Mouse (Mus musculus): ENCODE results near the gene Enpp6. TPM values are rescaled to one million over a fixed set of nuclear protein-coding genes. Genes with fewer than 3 reads are reported as not detected.

Gene Enpp6
- polyA plus RNA-seq, 1 experiment from 2014 or later, result 0.34 TPM

GRCm38 (mm10) chr8:46984647-46985046 lies 2.0 kb upstream of the Enpp6 start:
- H3K4me3 ChIP-seq (ENCODE audit: low read depth, low read length), result no peak overlapping the region
- no peaks in the 10 kb centered on the region for H3K36me3 ChIP-seq (ENCODE audit: control insufficient read depth, insufficient read depth)
- H3K9me3 ChIP-seq (replicated peaks; ENCODE audit: control insufficient read depth, low read length), result no peaks in the 10 kb centered on the region
- H3K4me2 ChIP-seq (ENCODE audit: low read depth, low read length), result no peak overlapping the region
- H3K4me1 ChIP-seq (ENCODE audit: control insufficient read depth, low read depth, low read length), result no peaks in the 10 kb centered on the region
- WGBS (ENCODE audit: insufficient replicate concordance), result 66% methylated on average over 11 of the region's 11 CpGs
- H3K9ac ChIP-seq (ENCODE audit: low read depth, low read length), result no peak overlapping the region
- no peak overlapping the region for H3K27ac ChIP-seq (ENCODE audit: low read length)
- no peak for ATAC-seq (ENCODE audit: low read depth)
- H3K27me3 ChIP-seq (ENCODE audit: control insufficient read depth, insufficient read depth, low read depth, low read length), result no peaks in the 10 kb centered on the region

GRCm38 (mm10) chr8:46988366-46988765 lies 1.7 kb downstream of the Enpp6 start:
- Histone ChIP-seq H3K9ac (ENCODE audit: low read depth, low read length) (no peak overlapping the region), H3K4me2 (ENCODE audit: low read depth, low read length) (no peak overlapping the region), H3K4me3 (ENCODE audit: low read depth, low read length) (no peak overlapping the region), H3K9me3 (replicated peaks; ENCODE audit: control insufficient read depth, low read length) (no peaks in the 10 kb centered on the region), H3K36me3 (ENCODE audit: control insufficient read depth, insufficient read depth) (no peaks in the 10 kb centered on the region), H3K4me1 (ENCODE audit: control insufficient read depth, low read depth, low read length) (no peaks in the 10 kb centered on the region), H3K27me3 (ENCODE audit: control insufficient read depth, insufficient read depth, low read depth, low read length) (no peaks in the 10 kb centered on the region), H3K27ac (ENCODE audit: low read length) (no peak overlapping the region)
- no peak for ATAC-seq (ENCODE audit: low read depth)
- WGBS (ENCODE audit: insufficient replicate concordance), result 63% methylated on average over 6 of the region's 6 CpGs

GRCm38 (mm10) chr8:46991081-46991480 lies 4.4 kb downstream of the Enpp6 start:
- 52% methylated on average over 5 of the region's 5 CpGs for WGBS (ENCODE audit: insufficient replicate concordance)
- Histone ChIP-seq H3K4me2 (ENCODE audit: low read depth, low read length) (no peak overlapping the region), H3K27me3 (ENCODE audit: control insufficient read depth, insufficient read depth, low read depth, low read length) (no peaks in the 10 kb centered on the region), H3K27ac (ENCODE audit: low read length) (no peak overlapping the region), H3K36me3 (ENCODE audit: control insufficient read depth, insufficient read depth) (no peaks in the 10 kb centered on the region), H3K9ac (ENCODE audit: low read depth, low read length) (no peak overlapping the region), H3K9me3 (replicated peaks; ENCODE audit: control insufficient read depth, low read length) (no peaks in the 10 kb centered on the region), H3K4me1 (ENCODE audit: control insufficient read depth, low read depth, low read length) (no peaks in the 10 kb centered on the region), H3K4me3 (ENCODE audit: low read depth, low read length) (no peak overlapping the region)
- ATAC-seq (ENCODE audit: low read depth), result no peak

- H3K4me2 ChIP-seq (ENCODE audit: low read depth, low read length), result no peak overlapping the region
- no peaks in the 10 kb centered on the region for H3K27me3 ChIP-seq (ENCODE audit: control insufficient read depth, insufficient read depth, low read depth, low read length)
- WGBS (ENCODE audit: insufficient replicate concordance), result 59% methylated on average over 9 of the region's 9 CpGs
- ATAC-seq (ENCODE audit: low read depth), result no peak
- no peaks in the 10 kb centered on the region for H3K9me3 ChIP-seq (replicated peaks; ENCODE audit: control insufficient read depth, low read length)
- H3K36me3 ChIP-seq (ENCODE audit: control insufficient read depth, insufficient read depth), result no peaks in the 10 kb centered on the region
- H3K4me1 ChIP-seq (ENCODE audit: control insufficient read depth, low read depth, low read length), result no peaks in the 10 kb centered on the region
- H3K27ac ChIP-seq (ENCODE audit: low read length), result no peak overlapping the region
- H3K9ac ChIP-seq (ENCODE audit: low read depth, low read length), result no peak overlapping the region
- no peak overlapping the region for H3K4me3 ChIP-seq (ENCODE audit: low read depth, low read length)
Observed at GRCm38 (mm10) chr8:46992579-46992978, 5.9 kb downstream of the Enpp6 start.

GRCm38 (mm10) chr8:46995931-46996664 lies 9.4 kb downstream of the Enpp6 start:
- no peak for ATAC-seq (ENCODE audit: low read depth)
- WGBS (ENCODE audit: insufficient replicate concordance), result 54% methylated on average over 9 of the region's 9 CpGs
- Histone ChIP-seq H3K9ac (ENCODE audit: low read depth, low read length) (no peak overlapping the region), H3K27ac (ENCODE audit: low read length) (no peak overlapping the region), H3K9me3 (replicated peaks; ENCODE audit: control insufficient read depth, low read length) (no peaks in the 10 kb centered on the region), H3K4me1 (ENCODE audit: control insufficient read depth, low read depth, low read length) (no peaks in the 10 kb centered on the region), H3K36me3 (ENCODE audit: control insufficient read depth, insufficient read depth) (no peaks in the 10 kb centered on the region), H3K4me2 (ENCODE audit: low read depth, low read length) (no peak overlapping the region), H3K27me3 (ENCODE audit: control insufficient read depth, insufficient read depth, low read depth, low read length) (no peaks in the 10 kb centered on the region), H3K4me3 (ENCODE audit: low read depth, low read length) (no peak overlapping the region)

- no peak for ATAC-seq (ENCODE audit: low read depth)
- Histone ChIP-seq H3K4me1 (ENCODE audit: control insufficient read depth, low read depth, low read length) (no peaks in the 10 kb centered on the region), H3K36me3 (ENCODE audit: control insufficient read depth, insufficient read depth) (no peaks in the 10 kb centered on the region), H3K27me3 (ENCODE audit: control insufficient read depth, insufficient read depth, low read depth, low read length) (no peaks in the 10 kb centered on the region), H3K4me3 (ENCODE audit: low read depth, low read length) (no peak overlapping the region), H3K4me2 (ENCODE audit: low read depth, low read length) (no peak overlapping the region), H3K9ac (ENCODE audit: low read depth, low read length) (no peak overlapping the region), H3K27ac (ENCODE audit: low read length) (no peak overlapping the region), H3K9me3 (replicated peaks; ENCODE audit: control insufficient read depth, low read length) (no peaks in the 10 kb centered on the region)
- 60% methylated on average over 5 of the region's 5 CpGs for WGBS (ENCODE audit: insufficient replicate concordance)
Observed at GRCm38 (mm10) chr8:47005676-47006075, 19.0 kb downstream of the Enpp6 start.

GRCm38 (mm10) chr8:47006785-47007184 lies 20.1 kb downstream of the Enpp6 start:
- no peak overlapping the region for H3K9ac ChIP-seq (ENCODE audit: low read depth, low read length)
- H3K9me3 ChIP-seq (replicated peaks; ENCODE audit: control insufficient read depth, low read length), result no peaks in the 10 kb centered on the region
- no peak overlapping the region for H3K4me2 ChIP-seq (ENCODE audit: low read depth, low read length)
- H3K27me3 ChIP-seq (ENCODE audit: control insufficient read depth, insufficient read depth, low read depth, low read length), result no peaks in the 10 kb centered on the region
- ATAC-seq (ENCODE audit: low read depth), result no peak
- 68% methylated on average over 9 of the region's 9 CpGs for WGBS (ENCODE audit: insufficient replicate concordance)
- no peak overlapping the region for H3K27ac ChIP-seq (ENCODE audit: low read length)
- H3K4me3 ChIP-seq (ENCODE audit: low read depth, low read length), result no peak overlapping the region
- no peaks in the 10 kb centered on the region for H3K4me1 ChIP-seq (ENCODE audit: control insufficient read depth, low read depth, low read length)
- H3K36me3 ChIP-seq (ENCODE audit: control insufficient read depth, insufficient read depth), result no peaks in the 10 kb centered on the region

GRCm38 (mm10) chr8:47008220-47008773 lies 21.6 kb downstream of the Enpp6 start:
- 53% methylated on average over 13 of the region's 13 CpGs for WGBS (ENCODE audit: insufficient replicate concordance)
- ATAC-seq (ENCODE audit: low read depth), result no peak
- no peaks in the 10 kb centered on the region for H3K9me3 ChIP-seq (replicated peaks; ENCODE audit: control insufficient read depth, low read length)
- no peaks in the 10 kb centered on the region for H3K27me3 ChIP-seq (ENCODE audit: control insufficient read depth, insufficient read depth, low read depth, low read length)
- H3K4me3 ChIP-seq (ENCODE audit: low read depth, low read length), result no peak overlapping the region
- H3K4me2 ChIP-seq (ENCODE audit: low read depth, low read length), result no peak overlapping the region
- no peaks in the 10 kb centered on the region for H3K4me1 ChIP-seq (ENCODE audit: control insufficient read depth, low read depth, low read length)
- H3K9ac ChIP-seq (ENCODE audit: low read depth, low read length), result no peak overlapping the region
- no peaks in the 10 kb centered on the region for H3K36me3 ChIP-seq (ENCODE audit: control insufficient read depth, insufficient read depth)
- no peak overlapping the region for H3K27ac ChIP-seq (ENCODE audit: low read length)

- no peak for ATAC-seq (ENCODE audit: low read depth)
- no peak overlapping the region for H3K9ac ChIP-seq (ENCODE audit: low read depth, low read length)
Observed at GRCm38 (mm10) chr8:47016268-47016946, 29.7 kb downstream of the Enpp6 start.

More at GRCm38 (mm10) chr8:47016268-47016946, 29.7 kb downstream of the Enpp6 start:
- no peak overlapping the region for H3K4me3 ChIP-seq (ENCODE audit: low read depth, low read length)
- H3K27ac ChIP-seq (ENCODE audit: low read length), result no peak overlapping the region
- H3K27me3 ChIP-seq (ENCODE audit: control insufficient read depth, insufficient read depth, low read depth, low read length), result no peaks in the 10 kb centered on the region
- no peaks in the 10 kb centered on the region for H3K36me3 ChIP-seq (ENCODE audit: control insufficient read depth, insufficient read depth)
- no peak overlapping the region for H3K4me2 ChIP-seq (ENCODE audit: low read depth, low read length)
- WGBS (ENCODE audit: insufficient replicate concordance), result 31% methylated on average over 13 of the region's 13 CpGs
- no peaks in the 10 kb centered on the region for H3K4me1 ChIP-seq (ENCODE audit: control insufficient read depth, low read depth, low read length)
- H3K9me3 ChIP-seq (replicated peaks; ENCODE audit: control insufficient read depth, low read length), result no peaks in the 10 kb centered on the region

Data from liver, embryonic 16.5 days (tissue).